Mouse (Mus musculus) heart, adult 11 months (tissue): ENCODE measurements around the gene Zfand3.

Source experiments
- DNase-seq: peaks from one replicate; pipeline ENCODE4 v3.0.0; 2022

Zfand3 gene

GRCm38 (mm10) chr17:29998566-29999295 is 5.8 kb upstream of the Zfand3 start:
- no peak for DNase-seq

GRCm38 (mm10) chr17:30005103-30005443 is 540 bp downstream of the Zfand3 start:
- no peak for DNase-seq

- peak; percentile 97 for DNase-seq
Measured at GRCm38 (mm10) chr17:30005451-30005941, 963 bp downstream of the Zfand3 start.

- peak; percentile 90 for DNase-seq
Measured at GRCm38 (mm10) chr17:30006877-30007276, 2.3 kb downstream of the Zfand3 start.

- DNase-seq: peak; percentile 90
Measured at GRCm38 (mm10) chr17:30007883-30008282, 3.4 kb downstream of the Zfand3 start.

GRCm38 (mm10) chr17:30008392-30008791 is 3.9 kb downstream of the Zfand3 start:
- DNase-seq: no peak

- no peak for DNase-seq
Measured at GRCm38 (mm10) chr17:30014660-30015059, 10.1 kb downstream of the Zfand3 start.

- no peak for DNase-seq
Measured at GRCm38 (mm10) chr17:30018927-30019610, 14.5 kb downstream of the Zfand3 start.

GRCm38 (mm10) chr17:30019942-30020341 is 15.4 kb downstream of the Zfand3 start:
- no peak for DNase-seq

GRCm38 (mm10) chr17:30024651-30025050 is 20.1 kb downstream of the Zfand3 start:
- peak; percentile 71 for DNase-seq

GRCm38 (mm10) chr17:30026617-30027016 is 22.1 kb downstream of the Zfand3 start:
- peak; percentile 93 for DNase-seq

GRCm38 (mm10) chr17:30027343-30028029 is 23.0 kb downstream of the Zfand3 start:
- DNase-seq: peak; percentile 95

- DNase-seq: peak; percentile 76
Measured at GRCm38 (mm10) chr17:30029633-30030226, 25.2 kb downstream of the Zfand3 start.

GRCm38 (mm10) chr17:30032796-30033195 is 28.3 kb downstream of the Zfand3 start:
- peak; percentile 78 for DNase-seq

- peak; percentile 66 for DNase-seq
Measured at GRCm38 (mm10) chr17:30033991-30034390, 29.5 kb downstream of the Zfand3 start.

- peak; percentile 51 for DNase-seq
Measured at GRCm38 (mm10) chr17:30035216-30036005, 30.9 kb downstream of the Zfand3 start.

- peak; percentile 67 for DNase-seq
Measured at GRCm38 (mm10) chr17:30043163-30043822, 38.8 kb downstream of the Zfand3 start.

GRCm38 (mm10) chr17:30045181-30045580 is 40.6 kb downstream of the Zfand3 start:
- DNase-seq: peak; percentile 64

- peak; percentile 62 for DNase-seq
Measured at GRCm38 (mm10) chr17:30046654-30047053, 42.1 kb downstream of the Zfand3 start.

GRCm38 (mm10) chr17:30051523-30052346 is 47.2 kb downstream of the Zfand3 start:
- peak; percentile 81 for DNase-seq

- DNase-seq: peak; percentile 53
Measured at GRCm38 (mm10) chr17:30052347-30052742, 47.8 kb downstream of the Zfand3 start.
